Mouse (Mus musculus): ENCODE measurements around the gene Fga.

Fga gene

DNA sequence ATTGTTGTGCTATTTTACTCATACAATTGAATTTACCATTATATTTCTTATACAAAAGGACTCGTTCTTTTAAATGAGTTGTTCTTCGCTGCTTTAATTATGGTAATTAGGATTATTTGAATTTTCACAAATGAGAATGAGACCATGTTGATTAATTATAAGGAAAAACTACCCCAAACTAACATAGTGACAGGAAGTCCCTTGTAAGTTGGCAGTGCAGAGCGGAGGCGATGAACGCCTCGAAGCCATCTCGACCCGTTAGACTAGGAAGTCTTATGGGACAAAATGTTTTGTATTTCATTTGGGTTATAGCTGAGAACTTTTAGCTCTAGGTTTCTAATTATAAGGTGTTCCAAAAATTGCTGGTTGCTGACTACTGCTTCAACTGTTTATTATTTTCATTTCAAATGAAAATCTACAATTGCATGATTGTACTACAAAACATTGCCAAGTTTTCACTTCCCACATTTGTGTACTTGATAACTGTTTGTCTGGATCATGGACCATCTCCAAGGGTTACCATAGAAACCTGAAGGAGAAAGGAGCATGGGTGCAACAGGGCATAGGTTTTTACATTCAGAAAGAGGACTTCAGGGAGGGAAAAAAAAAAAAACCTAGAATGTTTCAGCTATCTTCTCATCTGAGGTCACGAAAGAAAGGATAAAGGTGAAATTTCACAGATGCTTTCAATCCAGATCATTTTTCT is 1.8 kb downstream of the Fga start:
- no peak for DNase-seq (ENCODE audit: low read depth, low spot score)

DNA sequence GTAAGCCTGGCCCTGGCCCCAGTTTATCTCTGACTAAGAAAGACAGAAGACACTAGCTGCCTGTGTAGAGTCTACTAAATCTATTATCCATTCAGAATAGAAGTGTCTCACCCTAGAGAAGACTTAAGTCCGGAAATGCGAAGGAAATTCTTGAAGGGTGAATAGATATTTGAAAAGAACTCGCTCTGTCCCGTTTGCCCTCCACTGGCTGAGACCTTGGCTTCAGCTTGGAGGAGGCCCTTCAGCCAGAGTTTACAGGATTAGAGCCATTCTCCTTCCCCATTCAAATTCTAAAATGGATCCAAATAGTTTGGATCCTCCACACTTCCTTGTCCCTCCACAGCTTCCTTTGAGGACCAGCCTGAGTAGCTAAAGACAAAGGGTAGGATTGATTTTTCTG is 4.5 kb downstream of the Fga start:
- DNase-seq (ENCODE audit: low read depth, low spot score), result peak; percentile 73

DNA sequence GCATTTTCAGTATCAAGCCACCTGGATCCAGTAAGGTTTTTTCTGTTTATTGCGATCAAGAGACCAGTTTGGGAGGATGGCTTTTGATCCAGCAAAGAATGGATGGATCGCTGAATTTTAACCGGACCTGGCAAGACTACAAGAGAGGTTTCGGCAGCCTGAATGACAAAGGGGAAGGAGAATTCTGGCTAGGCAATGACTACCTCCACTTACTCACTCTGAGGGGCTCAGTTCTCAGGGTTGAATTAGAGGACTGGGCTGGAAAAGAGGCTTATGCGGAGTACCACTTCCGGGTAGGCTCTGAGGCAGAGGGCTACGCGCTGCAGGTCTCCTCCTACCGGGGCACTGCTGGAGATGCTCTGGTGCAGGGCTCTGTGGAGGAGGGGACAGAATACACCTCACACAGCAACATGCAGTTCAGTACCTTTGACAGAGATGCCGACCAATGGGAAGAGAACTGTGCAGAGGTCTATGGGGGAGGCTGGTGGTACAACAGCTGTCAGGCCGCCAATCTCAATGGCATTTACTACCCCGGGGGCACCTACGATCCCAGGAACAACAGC is 7.0 kb downstream of the Fga start:
- DNase-seq (ENCODE audit: low read depth, low spot score), result peak; percentile 29

DNA sequence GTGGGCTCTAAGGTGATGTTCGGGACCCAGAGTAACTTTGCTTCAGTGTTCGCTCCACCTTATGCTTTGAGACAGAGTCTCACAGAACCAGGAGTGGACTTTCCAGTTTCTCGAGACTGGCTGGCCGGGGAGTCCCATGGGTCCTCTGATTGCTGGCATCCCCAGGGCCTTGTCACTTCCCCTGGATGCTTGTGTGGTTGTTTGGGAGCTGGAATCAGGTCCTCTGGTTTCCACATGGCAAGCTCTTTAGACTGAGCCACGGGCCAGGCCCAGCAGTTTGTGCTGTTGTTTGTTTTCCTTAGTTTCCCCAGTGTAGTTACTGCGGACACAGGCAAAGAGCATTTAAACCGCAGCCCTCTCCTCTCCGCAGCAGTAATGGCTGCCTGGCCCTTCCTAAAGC is 7.9 kb downstream of the Fga start:
- no peak for DNase-seq (ENCODE audit: low read depth, low spot score)

DNA sequence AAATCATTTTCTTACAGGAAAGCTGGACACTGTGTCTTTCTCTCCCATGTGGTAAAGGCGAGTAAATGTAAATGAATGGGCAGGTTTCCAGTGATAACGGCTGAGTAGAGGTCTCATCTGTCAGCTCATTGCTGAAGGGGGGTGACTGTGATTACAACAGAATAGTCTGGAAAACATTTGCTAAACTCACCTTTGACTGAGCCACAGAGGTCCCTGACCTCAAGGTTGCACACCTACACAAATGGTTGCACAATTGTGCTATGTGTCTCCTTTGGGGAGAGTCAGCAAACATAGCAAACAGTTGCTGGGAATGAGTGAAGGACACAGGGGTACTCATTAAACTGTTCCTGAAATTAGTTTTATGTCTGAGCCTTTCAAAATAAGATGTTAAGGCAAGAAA is 13.0 kb downstream of the Fga start:
- DNase-seq (ENCODE audit: low read depth, low spot score), result no peak

DNA sequence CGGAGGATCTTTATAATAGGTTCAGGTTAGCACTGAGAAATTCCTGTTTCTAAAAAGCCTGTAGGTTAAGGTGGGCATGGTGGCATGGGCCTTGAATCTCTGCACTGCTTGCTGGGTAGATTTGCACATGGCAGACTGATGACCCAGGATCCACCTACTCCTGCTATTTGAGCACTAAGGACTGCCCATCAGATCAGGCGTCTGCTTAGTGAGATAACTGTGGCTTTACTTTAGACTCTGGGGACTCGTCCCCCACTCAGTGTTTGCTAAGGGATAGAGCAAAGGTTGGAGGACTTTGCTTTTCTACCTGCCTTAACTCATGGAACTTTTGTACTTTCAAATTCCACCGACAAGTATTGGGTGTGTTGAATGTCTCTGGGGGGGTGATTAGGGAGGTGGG is 13.8 kb downstream of the Fga start:
- no peak for DNase-seq (ENCODE audit: low read depth, low spot score)

DNA sequence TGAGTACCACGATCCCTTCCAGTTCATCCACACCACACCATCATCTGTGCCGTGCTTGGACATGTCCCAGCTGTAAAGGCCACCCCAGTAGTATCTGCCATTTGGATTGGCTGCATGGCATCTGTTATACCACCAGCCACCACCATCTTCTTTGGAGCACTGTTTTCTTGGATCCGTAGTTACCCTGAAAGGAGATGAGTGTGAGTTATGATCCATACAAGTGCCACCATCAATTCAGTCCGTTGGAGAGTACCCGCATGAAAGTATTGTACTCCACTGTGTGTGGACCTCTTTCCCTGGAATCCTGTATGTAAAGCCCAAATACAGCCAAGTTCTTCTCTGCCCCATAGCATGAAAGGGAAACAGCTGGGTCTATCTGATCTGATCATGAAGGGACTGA is 16.6 kb downstream of the Fga start:
- no peak for DNase-seq (ENCODE audit: low read depth, low spot score)

DNA sequence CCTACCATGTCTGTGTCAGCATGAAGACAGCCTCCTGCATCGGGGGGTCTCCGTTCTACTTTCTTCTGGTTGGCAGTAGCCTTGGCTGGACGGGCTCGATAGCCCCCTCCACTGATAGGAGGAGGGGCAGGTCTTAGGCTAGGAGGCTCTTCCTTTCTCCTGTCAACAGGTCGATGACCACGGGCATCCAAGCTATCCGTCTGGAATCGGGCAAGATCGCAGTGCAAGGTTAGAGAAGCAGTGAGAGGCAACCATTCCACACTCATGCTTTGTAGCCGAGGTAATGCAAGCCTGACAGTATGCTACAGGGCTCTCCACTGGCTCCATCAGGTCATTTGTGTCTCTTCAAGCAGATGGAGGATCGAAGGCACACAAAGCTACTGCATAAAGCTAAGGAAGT is 20.8 kb downstream of the Fga start:
- no peak for DNase-seq (ENCODE audit: low read depth, low spot score)

DNA sequence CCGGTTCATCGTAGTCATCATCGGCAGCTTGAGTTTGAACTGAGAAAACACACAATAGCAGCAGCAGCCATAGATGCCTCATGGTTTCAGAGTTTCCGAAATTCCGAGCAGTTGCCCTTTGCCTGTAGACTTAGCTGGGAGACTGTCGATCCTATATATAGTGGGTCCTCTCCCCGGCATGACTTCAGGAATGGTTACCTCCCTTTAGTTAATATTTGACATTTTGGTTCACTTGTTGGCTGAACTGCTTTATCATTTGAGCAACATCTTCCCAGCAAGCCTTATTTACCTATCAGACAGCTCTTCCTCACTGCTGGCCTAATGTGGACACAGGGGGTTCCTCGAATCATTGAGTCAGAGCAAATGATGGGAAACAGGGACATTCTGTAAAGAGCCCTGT is 23.8 kb downstream of the Fga start, which contains the start of gene Fgb:
Gene Fgb, minus strand, starts transcription at position 184 of the 400 bp plus-strand sequence.
- no peak for DNase-seq (ENCODE audit: low read depth, low spot score)

DNA sequence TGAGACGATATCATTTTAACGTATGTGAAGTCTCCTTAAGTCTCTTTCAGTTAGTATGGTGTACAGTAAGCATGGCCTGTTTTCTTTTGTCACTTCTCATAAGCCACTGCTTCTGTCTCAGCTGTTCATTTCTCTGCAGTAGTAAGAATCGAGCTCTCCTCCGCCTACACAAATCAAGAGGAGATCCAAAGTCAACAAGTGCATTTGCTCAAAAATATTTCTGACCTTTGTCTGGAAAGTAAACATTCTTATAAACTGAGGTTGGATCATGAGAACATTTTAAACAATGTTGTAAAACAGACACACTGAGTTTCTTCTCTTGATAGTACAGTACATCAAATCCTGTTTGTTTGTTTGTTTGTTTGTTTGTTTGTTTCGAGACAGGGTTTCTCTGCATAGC is 24.8 kb downstream of the Fga start:
- DNase-seq (ENCODE audit: low read depth, low spot score), result no peak

DNA sequence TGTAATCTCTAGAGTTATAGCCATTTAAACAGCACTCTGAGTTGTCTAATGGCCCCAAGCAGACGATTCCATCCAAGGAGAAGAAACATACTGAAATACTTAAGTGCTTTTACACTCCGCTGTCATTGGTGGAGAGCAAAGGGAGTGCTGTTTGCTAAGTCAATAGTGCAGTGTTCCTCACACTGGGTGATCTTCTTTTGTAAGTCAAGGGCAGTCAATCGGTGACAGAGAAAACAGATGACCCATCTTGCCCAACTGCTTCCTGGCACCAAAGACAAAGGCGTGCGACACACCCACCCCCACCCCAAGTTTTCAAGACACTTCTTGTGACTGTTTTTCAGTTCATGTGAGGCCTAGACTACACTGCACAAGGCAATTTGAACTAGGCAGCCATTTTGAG is 26.2 kb downstream of the Fga start:
- peak; percentile 36 for DNase-seq (ENCODE audit: low read depth, low spot score)

DNA sequence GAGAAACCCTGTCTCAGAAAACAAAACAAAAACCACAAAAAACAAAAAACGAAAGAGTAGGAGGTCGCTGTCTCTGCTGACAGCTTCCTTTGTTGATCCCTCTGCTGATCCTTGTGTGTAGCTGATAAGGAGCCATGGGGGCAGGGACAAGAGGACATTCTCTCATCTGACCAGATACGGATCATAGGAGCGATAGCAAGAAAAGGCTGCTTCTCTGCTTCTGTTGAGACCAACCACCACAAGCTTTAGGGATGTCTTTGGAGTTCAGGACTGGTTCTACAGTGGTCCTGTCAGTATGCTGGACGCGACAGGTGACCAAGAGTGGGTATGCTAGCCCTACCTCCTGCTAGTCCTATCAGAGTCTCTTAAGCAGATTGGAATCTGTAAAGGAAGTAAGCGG is 27.2 kb downstream of the Fga start:
- no peak for DNase-seq (ENCODE audit: low read depth, low spot score)

DNA sequence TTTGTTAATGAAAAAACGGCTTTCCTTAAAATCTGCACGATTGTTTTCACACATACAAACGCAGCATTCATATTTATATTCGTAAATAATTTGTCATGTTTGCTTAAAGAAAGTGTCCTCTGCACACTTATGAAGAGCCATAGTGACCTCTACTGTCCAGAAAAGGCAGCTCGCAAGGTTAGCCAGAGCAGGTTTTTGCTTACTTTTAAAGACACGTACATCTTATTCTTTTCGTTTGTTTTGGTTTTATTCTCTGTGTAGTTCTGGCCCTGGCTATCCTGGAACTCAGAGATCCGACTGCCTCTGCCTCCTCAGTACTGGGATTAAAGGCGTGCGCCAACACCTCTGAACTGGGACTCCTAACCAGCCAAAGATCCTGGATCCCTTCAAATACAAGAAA is 27.9 kb downstream of the Fga start:
- peak; percentile 26 for DNase-seq (ENCODE audit: low read depth, low spot score)

DNA sequence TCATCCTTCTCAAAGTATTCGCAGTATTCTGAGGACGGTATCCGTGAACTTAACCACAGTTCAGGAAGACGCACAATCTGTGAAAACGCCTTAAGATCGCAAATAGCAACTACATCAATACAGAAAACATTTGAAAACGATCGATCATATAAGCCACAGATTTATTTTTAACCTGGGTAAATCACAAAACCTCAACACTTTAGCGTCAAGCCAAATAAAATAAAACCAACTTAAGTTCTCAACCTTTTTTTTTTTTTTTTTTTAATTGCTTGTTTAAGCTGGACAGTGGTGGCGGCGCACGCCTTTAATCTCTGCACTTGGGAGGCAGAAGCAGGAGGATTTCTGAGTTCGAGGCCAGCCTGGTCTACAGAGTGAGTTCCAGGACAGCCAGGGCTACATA is 28.9 kb downstream of the Fga start:
- DNase-seq (ENCODE audit: low read depth, low spot score), result no peak

DNA sequence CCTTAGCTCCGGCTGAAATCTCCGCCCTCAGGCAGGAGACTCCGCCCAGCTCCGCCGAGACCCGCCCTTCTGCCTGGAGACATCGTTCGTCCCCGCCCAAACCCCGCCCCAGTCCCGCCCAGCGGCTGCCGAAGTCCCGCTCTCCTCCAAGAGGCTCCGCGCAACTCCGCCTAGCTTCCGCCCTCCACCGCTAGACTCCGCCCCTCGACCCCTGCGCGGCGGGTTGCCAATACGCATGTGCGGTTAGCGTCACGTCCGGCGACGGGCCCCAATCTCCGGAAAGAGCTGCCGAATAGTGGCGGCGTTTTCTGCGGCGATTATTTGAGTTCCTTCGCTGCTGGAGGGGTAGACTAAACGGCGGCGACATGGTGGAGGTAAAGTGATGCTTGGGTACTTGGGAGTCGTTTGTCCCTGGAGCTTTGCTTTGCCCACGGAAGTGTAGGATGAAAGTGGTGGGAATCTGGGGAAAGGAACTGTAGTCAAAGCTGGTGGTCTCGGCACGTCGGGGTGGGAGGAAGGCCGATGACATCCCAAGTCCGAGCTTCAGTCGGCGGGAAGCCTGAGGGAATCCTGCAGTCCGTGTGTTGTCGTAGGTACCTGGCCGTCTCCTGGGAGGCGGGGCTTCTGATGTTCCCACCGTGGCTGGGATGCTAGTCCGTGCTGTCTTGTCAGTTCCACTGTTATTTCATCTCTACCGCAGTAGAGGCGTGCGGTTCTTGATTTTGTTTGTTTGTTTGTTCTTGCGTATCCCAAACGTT is 29.6 kb downstream of the Fga start, which contains the start of gene Plrg1:
Gene Plrg1, plus strand, starts transcription at position 242 of the 758 bp plus-strand sequence.
- peak; percentile 98 for DNase-seq (ENCODE audit: low read depth, low spot score)

DNA sequence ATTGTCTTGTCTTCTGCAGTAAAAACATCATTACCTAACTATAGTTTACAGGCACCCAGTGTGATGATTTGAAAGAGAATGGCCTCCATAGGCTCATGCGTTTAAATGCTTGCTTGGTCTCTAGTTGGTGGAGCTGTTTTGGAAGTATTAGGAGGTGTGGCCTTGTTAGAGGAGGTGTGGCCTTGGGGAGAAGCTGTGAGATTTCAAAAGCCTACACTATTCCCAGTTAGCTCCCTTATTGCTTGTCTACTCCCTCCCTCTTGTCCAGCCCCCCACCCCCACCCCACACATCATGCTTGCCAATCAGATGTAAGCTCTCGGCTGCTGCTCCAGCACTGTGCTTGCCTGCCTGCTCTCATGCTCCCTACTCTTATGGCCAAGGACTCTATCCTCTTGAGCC is 31.2 kb downstream of the Fga start:
- DNase-seq (ENCODE audit: low read depth, low spot score), result peak; percentile 57

DNA sequence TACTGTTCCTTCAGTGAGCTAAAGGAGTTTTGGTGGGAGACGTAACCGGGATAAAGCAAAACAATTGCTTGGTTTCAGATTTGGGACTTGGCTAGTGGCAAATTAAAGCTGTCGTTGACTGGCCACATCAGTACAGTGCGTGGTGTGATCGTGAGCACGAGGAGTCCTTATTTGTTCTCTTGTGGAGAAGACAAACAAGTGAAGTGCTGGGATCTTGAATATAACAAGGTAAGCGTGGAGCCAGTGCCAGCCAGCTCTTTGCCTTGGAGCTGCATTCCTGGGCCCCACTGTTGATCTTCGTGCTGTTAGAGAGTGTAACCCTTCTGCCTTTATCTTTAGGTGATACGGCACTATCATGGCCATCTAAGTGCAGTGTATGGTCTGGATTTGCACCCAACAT is 42.0 kb downstream of the Fga start:
- DNase-seq (ENCODE audit: low read depth, low spot score), result no peak

DNA sequence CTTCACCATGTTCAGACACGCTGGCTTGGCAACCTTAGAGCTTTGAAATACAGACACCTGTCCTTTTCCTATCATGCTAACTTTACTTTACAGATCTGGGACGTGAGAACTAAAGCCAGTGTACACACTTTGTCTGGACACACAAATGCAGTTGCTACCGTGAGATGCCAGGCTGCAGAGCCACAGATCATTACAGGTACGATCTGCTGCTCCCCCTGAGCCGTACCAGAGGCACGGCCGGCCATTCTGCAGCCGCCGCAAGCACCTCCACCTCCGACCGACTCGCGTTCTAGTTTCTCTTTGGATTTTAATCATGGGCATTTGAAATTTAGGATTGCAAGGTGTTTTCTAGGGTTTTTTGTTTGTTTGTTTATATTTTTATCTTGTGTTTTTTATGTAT is 43.0 kb downstream of the Fga start:
- no peak for DNase-seq (ENCODE audit: low read depth, low spot score)

DNA sequence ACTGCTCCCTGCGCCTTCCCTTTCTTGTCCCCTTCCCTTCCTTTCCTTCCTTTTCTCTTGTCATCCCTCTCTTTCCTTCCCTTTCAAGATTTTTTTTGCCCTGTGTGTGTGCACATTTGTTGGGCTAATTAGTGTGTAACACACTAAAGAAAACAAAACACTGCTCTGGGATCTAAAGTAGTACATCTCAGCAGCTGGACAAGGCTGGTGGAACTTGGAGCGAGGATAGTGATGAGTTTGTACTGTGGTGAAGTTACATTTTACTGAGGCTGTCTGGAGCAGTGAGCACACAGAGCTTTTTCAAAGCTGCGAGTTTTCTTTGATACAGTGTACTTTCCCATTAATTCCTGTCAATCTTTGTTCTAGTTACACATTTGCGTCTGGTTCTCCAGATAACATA is 44.4 kb downstream of the Fga start:
- no peak for DNase-seq (ENCODE audit: low read depth, low spot score)

DNA sequence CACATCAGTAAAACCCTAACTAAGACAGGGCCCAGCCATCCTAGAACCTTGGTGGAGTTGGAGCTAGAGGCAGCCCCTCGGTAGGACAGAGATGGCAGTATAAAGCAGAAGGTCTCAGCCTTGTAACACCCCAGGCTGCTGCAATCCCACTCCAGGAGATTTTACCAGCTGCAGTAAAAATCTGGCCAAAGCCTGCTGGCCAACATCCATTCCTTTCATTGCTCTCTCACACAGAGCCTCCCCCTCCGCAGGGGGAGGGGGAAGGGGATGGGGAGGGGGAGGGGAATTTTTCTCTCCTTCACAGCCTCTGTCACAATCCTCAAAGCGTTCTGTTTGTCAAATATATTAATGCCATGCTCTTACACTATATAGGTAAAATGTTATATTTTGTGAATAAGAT is 50.7 kb downstream of the Fga start:
- DNase-seq (ENCODE audit: low read depth, low spot score), result no peak

DNA sequence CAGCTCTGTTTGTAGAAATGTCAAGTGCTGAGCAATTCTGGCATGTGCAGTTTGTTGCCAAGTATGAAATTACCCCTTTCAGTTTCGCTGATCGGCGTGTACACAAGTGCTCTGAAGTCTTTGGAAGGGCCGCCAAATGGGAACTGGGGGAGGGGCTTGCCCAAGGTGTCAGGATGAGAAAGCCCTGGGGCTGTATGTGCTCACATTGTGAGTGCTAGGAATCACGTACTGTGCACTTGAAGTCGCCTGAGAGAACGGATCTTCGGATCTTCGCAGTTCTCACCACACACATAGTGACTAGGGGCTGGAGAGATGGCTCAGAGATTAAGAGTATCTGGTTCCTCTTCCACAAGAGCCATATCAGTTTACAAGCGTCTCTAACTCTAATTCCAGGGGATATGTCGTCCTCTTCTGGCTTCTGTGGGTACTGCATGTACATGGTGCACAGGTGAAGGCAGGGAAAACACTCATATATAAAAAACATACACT is 54.7 kb downstream of the Fga start:
- DNase-seq (ENCODE audit: low read depth, low spot score), result peak; percentile 75

All from ZHBTc4 (cell line).